Mouse (Mus musculus) ES-Bruce4 (cell line): ENCODE data around the gene Gsdma3.

Source experiments
- CTCF ChIP-seq: IDR thresholded peaks from one replicate; pipeline ENCODE4 v1.8.1; 2011; ENCODE audit warnings: low read depth, low read length
- EP300 ChIP-seq: IDR thresholded peaks from 2 replicates; pipeline ENCODE4 v1.6.1; 2011; ENCODE audit warnings: low read depth, low read length; ENCODE audit not compliant: insufficient read depth
- POLR2A ChIP-seq: IDR thresholded peaks from one replicate; pipeline ENCODE4 v1.8.1; 2011; ENCODE audit warnings: low read length; ENCODE audit not compliant: insufficient read depth

DNA sequence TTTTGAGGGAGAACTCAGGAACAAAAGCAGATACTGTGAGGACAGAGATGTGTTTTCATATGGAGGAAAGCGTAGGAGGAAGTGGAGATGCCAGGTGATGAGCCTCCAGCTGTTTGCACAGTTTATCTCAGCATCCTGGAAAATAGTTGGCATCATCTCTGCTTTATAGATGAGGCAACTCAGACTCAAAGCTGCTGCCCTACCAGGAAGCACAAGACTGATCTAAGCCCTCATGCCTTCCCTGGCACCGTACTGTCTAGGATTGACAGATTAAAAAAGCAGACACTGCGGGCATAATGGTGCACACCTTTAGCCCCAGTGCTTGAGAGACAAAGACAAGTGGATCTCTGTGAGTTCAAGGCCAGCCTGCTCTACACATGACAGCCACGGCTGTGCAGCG, 4.5 kb downstream of the Gsdma3 start:
- TF ChIP-seq POLR2A, result no peak
- no peak for TF ChIP-seq CTCF
- no peak for TF ChIP-seq EP300
